Mouse (Mus musculus): ENCODE measurements around the gene Zfp296.

The Zfp296 gene

GRCm38 (mm10) chr7:19561765-19562642 lies 15.1 kb upstream of the Zfp296 start:
- DNase-seq (ENCODE audit: low read depth) = peak; percentile 97

- DNase-seq (ENCODE audit: low read depth) = no peak
Measured at GRCm38 (mm10) chr7:19562643-19563410, 14.3 kb upstream of the Zfp296 start, which contains the start of gene Ppp1r37. Gene Ppp1r37 (minus strand): TSS chr7:19563076.

- DNase-seq (ENCODE audit: low read depth) = no peak
Measured at GRCm38 (mm10) chr7:19563884-19564283, 13.2 kb upstream of the Zfp296 start.

GRCm38 (mm10) chr7:19564455-19564854 lies 12.6 kb upstream of the Zfp296 start:
- peak; percentile 44 for DNase-seq (ENCODE audit: low read depth)

GRCm38 (mm10) chr7:19565803-19566202 lies 11.3 kb upstream of the Zfp296 start:
- DNase-seq (ENCODE audit: low read depth) = no peak

- DNase-seq (ENCODE audit: low read depth) = no peak
Measured at GRCm38 (mm10) chr7:19567426-19567825, 9.7 kb upstream of the Zfp296 start.

- DNase-seq (ENCODE audit: low read depth) = no peak
Measured at GRCm38 (mm10) chr7:19569647-19570046, 7.4 kb upstream of the Zfp296 start.

GRCm38 (mm10) chr7:19572926-19573775 lies 3.9 kb upstream of the Zfp296 start:
- peak; percentile 93 for DNase-seq (ENCODE audit: low read depth)

- no peak for DNase-seq (ENCODE audit: low read depth)
Measured at GRCm38 (mm10) chr7:19573776-19574140, 3.3 kb upstream of the Zfp296 start.

- DNase-seq (ENCODE audit: low read depth) = no peak
Measured at GRCm38 (mm10) chr7:19575559-19575958, 1.5 kb upstream of the Zfp296 start.

GRCm38 (mm10) chr7:19577877-19578414 lies 859 bp downstream of the Zfp296 start:
- no peak for DNase-seq (ENCODE audit: low read depth)

GRCm38 (mm10) chr7:19578436-19578835 lies 1.3 kb downstream of the Zfp296 start:
- no peak for DNase-seq (ENCODE audit: low read depth)

- DNase-seq (ENCODE audit: low read depth) = no peak
Measured at GRCm38 (mm10) chr7:19579751-19580150, 2.7 kb downstream of the Zfp296 start.

- DNase-seq (ENCODE audit: low read depth) = no peak
Measured at GRCm38 (mm10) chr7:19580634-19581033, 3.5 kb downstream of the Zfp296 start.

- DNase-seq (ENCODE audit: low read depth) = no peak
Measured at GRCm38 (mm10) chr7:19586269-19586668, 9.2 kb downstream of the Zfp296 start.

- DNase-seq (ENCODE audit: low read depth) = peak; percentile 72
Measured at GRCm38 (mm10) chr7:19589207-19589606, 12.1 kb downstream of the Zfp296 start.

GRCm38 (mm10) chr7:19589917-19590316 lies 12.8 kb downstream of the Zfp296 start:
- DNase-seq (ENCODE audit: low read depth) = peak; percentile 89

- DNase-seq (ENCODE audit: low read depth) = no peak
Measured at GRCm38 (mm10) chr7:19593061-19593730, 16.1 kb downstream of the Zfp296 start.

- DNase-seq (ENCODE audit: low read depth) = no peak
Measured at GRCm38 (mm10) chr7:19600562-19600961, 23.5 kb downstream of the Zfp296 start.

GRCm38 (mm10) chr7:19603055-19603454 lies 26.0 kb downstream of the Zfp296 start:
- no peak for DNase-seq (ENCODE audit: low read depth)
